Mouse (Mus musculus): ENCODE results near the gene Ankef1.

Gene Ankef1

DNA sequence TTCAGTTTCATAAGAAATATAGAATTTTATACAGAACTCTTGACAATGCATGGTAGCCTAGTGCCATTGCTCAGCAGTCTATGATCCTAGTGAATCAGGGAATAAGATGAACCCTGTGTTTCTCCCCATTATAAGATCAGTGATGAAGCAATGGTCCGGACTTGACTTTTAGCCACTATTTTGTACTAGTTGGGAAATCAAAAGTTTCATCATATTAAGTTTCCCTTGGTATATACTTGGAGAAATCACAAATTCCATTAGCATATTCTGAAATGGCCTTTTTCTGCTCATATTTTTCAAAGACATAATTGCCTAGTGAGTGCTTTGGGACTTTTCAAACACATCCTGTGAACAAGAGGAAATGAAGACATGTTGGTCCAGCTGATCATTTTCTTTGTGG, at the start of gene Ankef1:
TSS of gene Ankef1 (plus strand) at position 260 of the 400 bp plus-strand sequence.
- DNase-seq (ENCODE audit: low read depth, low spot score), result no peak

DNA sequence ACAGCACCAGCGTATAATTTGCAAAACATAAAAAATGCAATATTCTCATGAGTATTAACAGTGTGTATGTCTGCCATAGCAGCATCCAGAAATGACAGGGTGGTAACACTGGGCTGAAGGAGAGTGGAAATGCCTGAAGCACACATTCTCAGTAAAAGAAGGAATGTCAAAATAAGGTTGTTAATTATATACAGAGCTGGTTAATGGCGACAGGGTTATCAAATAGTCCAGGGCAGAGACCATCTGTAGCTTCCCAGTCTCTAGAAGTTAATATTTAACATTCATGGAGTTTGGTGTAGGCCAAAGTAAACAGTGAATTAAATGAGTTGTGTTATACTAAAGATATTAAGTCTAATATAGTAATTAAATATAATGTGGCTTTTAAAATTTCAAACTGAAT, 45.2 kb upstream of the Ankef1 start:
- DNase-seq (ENCODE audit: low read depth, low spot score), result no peak

DNA sequence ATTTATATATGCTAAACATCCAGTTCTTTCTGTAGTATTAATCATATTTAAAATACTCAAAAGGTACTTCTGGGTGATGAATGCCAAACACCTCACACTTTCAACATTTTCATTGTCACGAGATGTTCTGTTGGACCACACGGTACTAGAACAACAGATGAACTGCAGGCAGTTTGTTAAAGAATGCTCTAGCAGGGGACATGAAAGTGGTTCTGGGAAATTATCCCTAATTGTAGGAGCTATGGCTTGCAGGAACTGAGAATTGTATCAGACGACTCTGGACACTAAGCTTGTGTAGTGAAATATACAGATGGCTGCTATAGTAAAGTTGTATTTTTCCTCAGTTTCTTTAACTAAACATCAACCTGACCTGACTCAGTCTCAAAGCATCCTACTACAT, 44.8 kb upstream of the Ankef1 start:
- DNase-seq (ENCODE audit: low read depth, low spot score), result no peak

DNA sequence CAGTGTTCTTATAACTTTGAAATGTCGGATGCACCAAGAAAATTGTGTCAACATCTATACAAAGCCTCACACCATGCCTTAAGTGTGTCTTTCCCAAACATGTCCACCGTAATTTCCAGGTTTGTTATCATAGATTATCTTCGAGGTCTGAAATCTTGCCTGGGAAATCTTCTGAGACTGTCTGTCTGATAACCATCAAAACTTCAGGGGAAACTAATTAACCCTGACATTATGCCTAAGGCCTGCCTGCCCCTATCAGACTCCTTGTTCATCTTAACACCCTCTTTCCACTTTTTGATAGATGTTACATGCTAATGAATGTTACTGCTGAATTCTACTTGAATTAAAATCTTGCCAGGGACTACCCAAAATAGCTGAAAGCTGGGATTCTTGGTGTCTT, 24.1 kb upstream of the Ankef1 start:
- DNase-seq (ENCODE audit: low read depth, low spot score), result no peak

DNA sequence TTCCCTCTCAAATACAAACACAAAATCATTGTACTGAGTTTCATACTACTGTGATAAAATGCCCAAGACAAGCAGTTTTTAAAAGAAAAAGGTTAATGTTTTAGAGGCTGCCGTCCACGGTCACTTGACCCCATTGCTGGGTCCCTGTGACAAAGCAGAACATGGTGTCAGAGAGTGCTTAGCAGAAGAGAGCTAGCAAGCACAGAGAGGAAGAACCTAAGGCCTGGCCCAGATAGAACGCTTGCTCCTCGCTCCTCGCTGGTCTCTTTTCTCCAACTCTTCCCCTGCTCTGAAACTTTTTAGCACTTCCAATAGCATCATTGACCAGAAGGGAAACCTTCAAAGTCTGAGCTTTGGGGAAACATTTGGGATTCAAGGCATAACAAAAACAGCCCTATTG, 19.4 kb upstream of the Ankef1 start:
- no peak for DNase-seq (ENCODE audit: low read depth, low spot score)

DNA sequence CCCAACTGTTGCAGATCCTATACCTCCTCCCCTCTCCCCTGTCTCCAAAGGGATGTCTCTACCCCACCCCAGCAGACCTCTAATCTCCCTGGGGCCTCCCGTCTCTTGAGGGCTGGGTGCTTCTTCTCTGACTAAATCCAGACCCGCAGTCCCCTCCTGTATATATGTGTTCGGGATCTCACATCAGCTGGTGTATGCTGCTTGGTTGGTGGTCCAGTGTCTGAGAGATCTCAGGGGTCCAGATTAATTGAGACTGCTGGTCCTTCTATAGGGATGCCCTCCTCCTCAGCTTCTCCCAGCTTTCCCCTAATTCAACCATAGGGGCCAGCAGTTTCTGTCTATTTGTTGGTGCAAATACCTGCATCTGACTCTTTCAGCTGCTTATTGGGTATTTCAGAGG, 18.7 kb upstream of the Ankef1 start:
- DNase-seq (ENCODE audit: low read depth, low spot score), result no peak

DNA sequence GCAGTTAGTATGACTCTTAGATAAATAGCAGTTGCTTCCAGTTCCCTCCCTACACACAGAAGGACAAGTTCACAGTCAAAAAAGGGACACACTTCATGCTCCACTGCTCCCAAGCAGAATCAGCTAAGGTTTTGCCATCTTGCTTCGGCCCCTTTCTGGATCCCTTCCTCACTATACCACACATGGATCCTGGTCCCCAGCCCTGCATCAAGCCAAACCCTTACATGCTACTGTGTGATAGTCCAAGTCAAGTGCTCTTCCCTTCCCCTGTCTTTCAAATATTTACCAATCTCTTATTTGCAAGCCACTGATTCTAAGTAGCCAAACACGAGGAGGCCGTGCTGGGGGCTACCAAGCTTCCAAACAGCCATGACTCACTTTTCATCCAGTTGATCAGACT, 16.8 kb upstream of the Ankef1 start:
- no peak for DNase-seq (ENCODE audit: low read depth, low spot score)

DNA sequence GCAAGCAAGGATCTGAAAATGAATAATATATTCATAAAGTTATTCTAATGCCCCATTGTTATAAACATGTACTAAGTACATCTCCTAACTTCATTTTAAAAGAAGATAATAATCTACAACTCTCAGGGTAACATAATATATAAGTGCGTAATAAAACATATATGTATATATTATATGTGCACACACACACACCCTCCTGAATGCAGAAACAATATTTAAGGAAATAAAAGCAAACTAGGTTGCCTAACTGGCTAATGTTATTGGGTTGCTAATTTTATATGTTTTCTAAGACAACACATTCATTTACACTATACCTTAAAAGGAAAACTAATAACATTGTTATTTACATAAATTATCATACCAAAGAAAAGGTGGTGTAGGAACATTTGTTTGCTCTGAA, 16.3 kb upstream of the Ankef1 start:
- no peak for DNase-seq (ENCODE audit: low read depth, low spot score)

DNA sequence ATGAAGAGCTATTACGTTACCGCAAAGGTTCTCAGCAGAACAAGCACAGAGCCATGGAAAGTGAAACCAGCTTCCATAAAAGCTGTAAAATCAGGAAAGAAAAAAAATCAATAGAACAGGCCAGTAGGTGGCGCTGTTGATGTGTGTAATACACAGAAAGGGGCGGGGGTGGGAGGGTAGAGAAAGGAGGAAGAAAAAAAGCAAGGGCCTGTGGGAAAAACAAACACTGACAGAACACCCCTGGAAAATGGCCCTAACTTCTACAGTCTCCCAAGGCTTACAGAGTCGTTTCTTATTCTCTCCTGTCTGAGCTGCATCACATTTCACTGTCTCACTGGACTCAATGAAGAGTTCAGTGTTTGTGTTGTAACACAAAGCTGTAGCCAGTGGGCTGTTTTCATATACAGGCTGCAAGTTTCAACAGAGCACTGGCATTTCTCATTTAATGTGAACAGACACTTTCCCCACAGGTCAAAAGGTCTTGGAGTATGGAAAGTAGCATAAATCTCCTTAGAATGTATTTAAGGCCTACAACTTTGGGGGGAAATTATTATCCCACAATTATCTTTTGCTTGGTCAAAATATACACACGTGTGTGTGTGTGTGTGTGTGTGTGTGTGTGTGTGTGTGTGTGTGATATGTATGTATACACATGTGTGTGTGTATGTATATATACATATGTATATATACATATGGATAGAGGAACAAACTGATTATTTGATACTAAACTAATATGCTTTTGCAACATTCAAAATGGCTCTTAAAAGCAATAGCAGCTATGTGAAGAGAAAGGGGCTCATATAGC, 15.7 kb upstream of the Ankef1 start:
- DNase-seq (ENCODE audit: low read depth, low spot score), result peak; percentile 68

DNA sequence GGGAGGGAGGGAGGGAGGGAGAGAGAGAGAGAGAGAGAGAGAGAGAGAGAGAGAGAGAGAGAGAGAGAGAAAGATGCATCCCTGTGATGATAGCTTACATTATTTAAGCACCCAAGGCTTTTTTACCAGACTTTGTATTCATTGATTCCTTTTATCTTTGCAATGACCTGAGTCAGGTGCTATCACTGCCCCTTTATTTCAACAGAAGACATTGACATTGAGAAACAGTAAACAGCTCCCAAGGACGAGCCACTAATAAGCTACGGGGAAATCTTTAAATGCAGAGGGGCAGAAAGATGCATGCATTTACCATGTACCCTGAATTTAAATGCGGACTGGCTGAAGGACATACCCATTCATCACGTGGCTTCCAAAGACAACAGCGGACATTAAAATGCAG, 14.7 kb upstream of the Ankef1 start:
- DNase-seq (ENCODE audit: low read depth, low spot score), result no peak

DNA sequence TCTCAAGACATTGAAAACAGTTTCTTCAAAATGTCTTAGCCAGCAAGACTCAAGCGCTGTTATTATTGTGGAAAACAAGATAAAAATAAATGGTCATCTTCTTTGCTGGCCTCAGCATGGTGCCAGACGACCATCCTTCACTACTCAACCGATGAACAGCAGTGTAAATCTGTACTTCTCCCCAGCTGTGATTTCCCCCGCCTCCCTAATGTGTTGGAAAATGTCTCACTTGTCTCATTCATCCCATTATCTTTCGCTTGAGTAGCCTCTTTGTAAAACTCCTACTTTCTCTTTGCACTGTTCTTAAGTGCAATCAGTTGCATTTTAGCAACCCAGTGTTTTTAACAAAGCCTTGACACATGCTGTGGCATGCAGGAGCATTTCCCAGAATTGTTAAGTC, 9.4 kb downstream of the Ankef1 start:
- peak; percentile 9 for DNase-seq (ENCODE audit: low read depth, low spot score)

DNA sequence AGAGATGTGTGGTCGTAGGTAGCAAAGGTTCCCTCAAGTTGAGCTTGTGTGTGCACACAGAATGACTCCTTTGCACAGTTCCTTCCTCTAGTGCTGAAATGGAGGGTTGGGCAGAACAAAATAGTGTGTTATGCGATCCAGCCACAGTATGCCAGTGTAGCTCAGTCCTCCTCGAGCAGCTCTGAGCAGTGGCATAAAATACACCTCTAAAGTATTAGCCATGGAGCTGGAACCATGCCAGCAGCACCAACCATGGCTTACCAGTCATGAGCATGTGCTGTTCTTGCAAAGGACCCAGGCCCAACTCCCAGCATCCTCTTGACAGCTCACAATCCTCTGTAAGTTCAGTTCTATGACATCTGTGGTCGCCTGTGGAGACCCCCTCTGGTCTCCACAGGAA, 10.0 kb downstream of the Ankef1 start:
- DNase-seq (ENCODE audit: low read depth, low spot score), result no peak

DNA sequence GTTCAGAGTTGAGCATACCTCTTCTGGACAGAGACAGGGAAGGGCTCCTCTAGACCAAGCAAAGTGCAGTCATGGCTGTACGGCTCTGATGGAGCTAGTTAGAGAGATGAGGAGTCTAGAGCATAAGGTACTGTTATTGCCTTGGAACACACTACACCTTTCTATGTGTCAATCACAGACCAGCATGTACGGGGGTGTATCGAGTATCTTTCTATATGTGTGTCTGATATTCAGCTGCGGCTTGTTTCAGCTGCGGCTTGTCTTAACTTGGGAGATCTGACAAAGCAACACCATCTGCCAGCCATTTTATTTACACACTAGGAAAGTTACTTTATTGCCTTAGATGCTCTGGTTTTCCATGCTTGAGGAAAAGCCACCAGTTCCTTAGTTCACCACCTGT, 11.1 kb downstream of the Ankef1 start:
- DNase-seq (ENCODE audit: low read depth, low spot score), result no peak

DNA sequence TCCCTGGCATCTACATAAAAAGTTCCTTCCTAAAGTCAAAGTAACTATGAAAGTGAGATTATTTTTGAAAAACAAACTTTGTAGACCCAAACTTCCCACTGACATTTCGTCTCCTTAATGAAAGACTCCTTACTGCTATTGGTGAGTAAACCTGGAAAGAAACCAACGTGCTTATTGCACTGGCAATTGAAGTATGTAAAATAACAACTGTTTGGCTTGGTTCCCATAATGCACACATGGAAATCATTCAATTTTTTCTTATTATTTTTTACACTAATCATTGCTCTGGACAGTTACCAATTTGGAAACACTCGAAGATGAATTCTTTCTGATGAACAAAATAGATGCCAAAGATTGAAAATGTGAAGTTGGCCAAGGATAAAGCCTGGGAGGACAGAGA, 12.1 kb downstream of the Ankef1 start:
- DNase-seq (ENCODE audit: low read depth, low spot score), result no peak

DNA sequence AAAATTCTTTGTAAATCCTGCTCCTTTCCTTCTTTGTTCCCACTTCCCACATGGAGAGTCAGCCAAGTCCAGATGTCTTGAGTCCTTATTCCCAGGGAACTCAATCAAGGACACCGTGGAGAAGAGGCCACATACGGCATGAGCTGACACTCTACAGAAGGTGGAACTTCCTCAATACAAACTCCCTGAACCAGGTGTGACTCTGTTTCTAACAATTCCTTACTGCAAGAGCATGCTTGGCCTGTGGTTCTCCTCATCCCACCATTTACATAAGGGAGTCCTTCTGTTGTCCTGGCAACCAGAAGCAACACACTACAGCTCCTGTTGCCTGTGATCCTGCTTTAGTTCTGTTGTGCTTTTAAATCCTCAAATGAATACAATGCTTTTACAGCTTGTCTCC, 13.8 kb downstream of the Ankef1 start:
- DNase-seq (ENCODE audit: low read depth, low spot score), result no peak

DNA sequence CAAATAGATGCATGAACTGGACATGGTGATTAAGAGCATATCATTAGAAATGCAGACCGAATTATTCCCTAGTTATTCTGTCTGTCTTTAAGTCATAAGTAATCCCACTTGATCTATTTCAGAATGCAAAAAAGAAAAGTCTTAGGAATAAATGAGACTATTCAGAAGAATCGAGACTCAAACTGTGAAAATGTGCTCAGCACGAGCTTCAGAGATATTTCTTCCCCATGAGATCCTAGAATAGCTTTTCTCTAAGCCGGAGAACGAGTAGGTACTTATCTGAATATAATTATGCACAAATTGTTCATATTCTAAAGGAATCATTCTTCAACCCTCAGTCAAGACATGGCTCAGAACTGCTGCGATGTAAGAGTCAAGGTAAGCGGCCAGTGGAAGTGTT, 27.2 kb downstream of the Ankef1 start:
- DNase-seq (ENCODE audit: low read depth, low spot score), result no peak

DNA sequence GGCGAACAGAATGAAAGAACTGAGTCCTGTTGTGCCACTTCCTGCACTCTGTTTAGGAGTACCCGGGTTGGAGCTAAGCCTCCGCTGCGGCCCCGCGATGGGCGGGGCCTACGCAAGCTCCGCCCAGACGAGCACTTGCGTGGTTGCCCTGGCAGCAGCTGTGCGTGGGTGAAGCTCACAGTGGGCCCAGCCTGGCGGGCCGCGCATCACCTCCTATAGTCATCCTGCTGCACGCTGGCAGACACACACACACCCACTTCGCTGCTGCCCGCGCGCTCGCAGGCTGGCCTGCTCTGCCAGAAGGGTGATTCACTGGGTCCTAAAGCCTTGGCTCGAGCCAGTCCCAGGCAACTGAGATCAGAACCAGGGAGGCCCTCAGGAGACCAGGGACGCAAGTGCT, 30.3 kb downstream of the Ankef1 start:
- peak; percentile 82 for DNase-seq (ENCODE audit: low read depth, low spot score)

DNA sequence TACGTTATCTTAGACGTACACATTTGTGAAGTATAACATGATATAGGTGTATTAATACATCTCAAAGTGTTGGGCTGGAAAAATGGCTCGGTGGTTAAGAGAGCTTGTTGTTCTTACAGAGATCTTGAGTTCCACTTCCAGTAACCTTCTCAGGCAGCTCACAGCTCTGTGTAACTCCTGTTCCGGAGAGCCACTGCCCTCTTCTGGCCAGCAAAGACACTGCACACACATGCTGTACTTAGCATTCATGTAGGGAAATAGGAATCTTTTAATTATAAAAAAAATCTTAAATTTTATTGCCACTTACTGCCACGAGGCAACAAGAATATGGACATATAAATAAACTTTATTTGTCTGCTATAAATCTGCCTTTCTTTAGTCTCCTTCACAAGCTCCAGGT, 56.3 kb downstream of the Ankef1 start:
- peak; percentile 54 for DNase-seq (ENCODE audit: low read depth, low spot score)

DNA sequence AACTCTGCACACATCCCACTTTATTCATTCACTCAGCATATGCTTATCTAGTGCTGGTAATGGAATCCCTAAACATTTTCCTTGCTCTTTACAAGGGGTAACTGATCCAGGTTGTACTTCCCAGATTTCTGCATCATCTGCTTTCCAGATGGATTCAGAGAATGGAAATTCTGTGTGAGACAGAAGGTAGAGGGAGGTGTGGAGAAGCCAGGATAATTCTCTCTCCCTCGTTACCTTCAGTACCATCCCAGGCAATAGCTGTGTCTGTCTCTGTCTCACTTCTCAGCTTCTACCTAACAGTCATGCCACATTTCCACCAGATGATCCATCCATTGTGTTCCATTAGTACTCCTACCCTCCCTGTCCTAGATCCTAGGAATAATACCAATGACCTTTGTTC, 60.6 kb downstream of the Ankef1 start:
- no peak for DNase-seq (ENCODE audit: low read depth, low spot score)

DNA sequence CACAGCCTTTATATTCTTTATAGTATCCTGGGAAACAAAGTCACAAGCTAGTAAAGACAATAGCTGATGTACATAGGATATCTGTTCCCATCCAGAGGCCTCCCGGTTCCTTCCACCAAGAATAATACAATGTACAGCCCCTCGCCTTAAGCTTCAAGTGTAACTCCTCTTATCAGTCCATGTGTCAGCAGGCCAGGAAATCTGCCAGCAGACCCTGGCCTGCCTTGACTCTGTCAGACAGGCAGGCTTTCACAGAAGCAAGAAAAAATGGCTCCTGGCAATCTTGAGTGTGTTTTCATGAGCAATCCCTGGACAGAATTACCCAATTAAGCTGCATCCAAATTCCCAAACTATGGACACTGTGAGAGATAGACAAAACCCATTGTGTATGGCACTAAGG, 69.1 kb downstream of the Ankef1 start:
- no peak for DNase-seq (ENCODE audit: low read depth, low spot score)

DNA sequence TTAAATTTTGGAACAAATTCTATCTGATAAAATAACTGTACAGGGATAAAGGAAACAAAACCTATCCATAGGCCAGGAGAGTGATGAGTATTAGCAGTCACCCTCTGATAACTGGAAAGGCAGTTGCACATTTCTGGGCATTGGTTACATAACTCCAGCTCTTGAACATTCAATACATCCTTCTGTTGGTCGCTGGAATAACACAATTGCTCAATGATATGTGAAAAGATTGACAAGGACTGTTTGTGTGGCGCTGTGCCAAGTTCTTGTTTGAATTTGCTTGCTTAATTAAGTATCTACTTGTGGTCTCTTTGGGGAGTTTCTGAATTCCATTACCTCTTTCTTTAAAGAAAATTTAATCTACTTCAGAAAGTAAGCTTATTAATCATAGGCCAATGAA, 81.1 kb downstream of the Ankef1 start:
- no peak for DNase-seq (ENCODE audit: low read depth, low spot score)

DNA sequence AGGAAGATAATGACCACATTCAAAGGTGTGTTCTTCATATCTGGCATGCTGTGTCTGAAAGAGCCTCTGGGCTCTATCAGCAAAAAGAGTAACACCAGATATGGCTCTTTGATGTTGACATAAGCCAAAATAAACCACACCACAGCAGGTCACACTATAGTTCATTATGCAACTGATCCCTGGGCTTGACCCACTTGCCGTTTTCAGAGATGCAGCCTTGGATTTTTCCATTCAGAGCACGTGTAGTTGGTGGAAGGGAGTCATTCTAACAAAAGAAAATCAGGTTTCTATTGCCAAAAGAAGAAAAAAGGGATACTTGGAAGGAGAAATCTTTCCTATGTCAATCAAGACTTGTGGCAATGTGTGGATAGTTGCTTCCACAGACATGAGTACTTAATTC, 87.1 kb downstream of the Ankef1 start:
- DNase-seq (ENCODE audit: low read depth, low spot score), result no peak

DNA sequence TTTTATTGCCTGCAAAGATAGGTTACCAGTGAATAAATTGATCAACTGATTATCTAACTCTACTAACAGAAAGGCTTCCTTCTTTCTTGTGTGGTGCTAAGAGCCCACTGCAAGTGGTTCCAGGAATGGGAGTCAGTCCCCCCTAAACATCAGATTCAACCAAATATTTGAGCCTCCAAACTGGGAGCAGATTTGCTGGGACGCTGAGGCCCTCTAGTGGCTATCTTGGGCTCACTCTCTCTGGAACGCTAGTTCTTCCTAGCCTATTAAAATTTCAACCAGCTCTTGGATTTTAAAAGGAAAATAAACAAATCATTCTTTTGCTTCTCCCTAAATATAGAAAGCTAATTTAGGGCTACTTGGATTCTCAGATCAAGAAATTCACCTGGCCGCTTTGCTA, 94.7 kb downstream of the Ankef1 start:
- DNase-seq (ENCODE audit: low read depth, low spot score), result peak; percentile 8

DNA sequence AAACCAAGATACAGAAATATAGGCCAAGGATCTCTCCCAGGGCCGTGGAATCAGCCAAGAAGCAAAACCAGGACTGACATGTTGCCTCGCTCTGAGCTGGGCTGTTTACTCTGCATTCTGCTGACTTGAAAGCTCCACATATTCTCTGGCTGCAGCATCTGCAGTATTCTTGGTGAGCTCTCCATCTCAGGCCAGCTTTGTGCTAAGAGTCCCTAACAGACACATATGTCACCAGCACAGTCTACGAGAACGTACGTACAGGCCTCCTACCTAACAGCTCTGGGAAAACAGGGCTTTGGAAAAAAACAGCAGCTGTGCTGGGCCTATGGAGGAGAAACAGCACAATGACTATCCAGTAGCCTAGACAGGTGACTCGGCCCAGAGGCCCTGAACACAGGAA, 97.0 kb downstream of the Ankef1 start:
- DNase-seq (ENCODE audit: low read depth, low spot score), result no peak

Measured in ES-CJ7 (cell line).